Mouse (Mus musculus) ovary, postnatal 10 days (tissue): ENCODE data around the gene Ptgs1.
A peak's percentile ranks its signal among the peaks of the same experiment; 100 is the strongest.
"Not testable (repeated sequence)": the region's sequence is repeated elsewhere in the genome, so short reads cannot be mapped to it uniquely, and the experiment has no call there.

ENCODE experiments used
- DNase-seq: peaks from one replicate; pipeline ENCODE4 v3.0.0; 2022; ENCODE audit warnings: low spot score

Ptgs1 gene

DNA sequence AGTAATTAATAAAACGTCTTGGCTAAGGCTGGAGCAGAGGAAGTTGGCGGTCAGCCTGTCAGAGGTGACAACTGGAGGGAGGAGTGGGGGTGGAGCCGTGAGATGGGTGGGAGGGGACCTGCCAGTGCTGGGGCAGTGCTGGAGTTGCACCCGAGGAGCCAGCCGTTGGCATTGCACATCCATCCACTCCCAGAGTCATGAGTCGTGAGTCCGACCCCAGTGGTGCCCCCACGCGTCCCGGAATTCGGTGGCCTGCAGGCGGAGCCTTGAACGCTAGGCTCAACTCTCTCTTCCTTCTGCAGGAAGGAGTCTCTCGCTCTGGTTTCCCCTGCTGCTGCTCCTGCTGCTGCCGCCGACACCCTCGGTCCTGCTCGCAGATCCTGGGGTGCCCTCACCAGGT lies at the start of gene Ptgs1:
Gene Ptgs1, plus strand, starts transcription at position 61 of the 400 bp plus-strand sequence.
- no peak for DNase-seq

DNA sequence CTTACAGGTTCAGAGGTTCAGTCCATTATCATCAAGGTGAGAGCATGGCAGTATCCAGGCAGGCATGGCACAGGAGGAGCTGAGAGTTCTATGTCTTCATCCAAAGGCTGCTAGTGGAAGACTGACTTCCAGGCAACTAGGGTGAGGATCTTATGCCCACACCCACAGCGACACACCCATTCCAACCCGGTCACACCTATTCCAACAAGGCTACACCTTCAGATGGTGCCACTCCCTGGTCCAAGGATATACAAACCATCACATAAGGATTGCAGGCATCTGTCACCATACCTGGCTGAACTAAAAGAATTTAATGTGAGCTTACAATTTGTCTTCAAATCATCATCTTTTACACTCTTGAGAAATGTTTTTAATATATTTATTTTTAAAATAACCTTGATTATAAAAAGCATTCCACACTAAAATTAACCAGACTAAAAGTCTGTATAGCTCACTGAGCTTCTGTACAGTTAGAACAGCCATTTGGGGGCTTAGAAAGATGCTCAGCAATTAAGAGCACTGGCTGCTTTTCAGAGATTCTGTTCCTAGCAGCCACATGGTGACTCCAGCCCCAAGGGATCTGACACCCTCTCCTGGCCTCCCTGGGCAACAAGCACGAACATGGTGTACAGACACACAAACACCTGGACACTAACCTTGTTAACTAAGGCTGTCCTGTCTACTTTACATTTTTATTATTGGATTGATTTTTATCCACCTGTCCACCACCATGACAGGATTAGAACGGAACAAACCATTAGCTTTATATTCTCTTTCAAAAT lies 48.4 kb upstream of the Ptgs1 start:
- not testable (repeated sequence) for DNase-seq

DNA sequence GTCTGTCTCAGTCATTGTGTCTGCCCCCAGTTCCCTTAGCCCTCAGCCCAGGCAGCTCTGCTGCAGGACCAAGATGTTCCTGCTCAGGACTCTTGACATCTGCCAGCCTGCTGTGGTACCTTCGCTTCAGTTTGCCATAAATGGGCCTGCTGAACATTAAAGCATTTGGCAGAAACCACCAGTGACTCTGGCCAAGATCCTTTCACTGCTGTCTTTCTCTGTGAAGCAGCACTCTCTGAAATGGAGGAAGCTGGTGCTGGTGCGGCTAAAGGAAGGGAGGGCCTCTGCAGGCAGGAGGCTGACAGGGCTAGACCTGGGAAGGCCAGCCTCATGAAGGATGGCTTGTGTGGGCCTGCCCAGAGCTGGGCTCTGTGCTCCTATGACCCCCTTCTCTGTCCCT lies 46.9 kb upstream of the Ptgs1 start:
- no peak for DNase-seq

DNA sequence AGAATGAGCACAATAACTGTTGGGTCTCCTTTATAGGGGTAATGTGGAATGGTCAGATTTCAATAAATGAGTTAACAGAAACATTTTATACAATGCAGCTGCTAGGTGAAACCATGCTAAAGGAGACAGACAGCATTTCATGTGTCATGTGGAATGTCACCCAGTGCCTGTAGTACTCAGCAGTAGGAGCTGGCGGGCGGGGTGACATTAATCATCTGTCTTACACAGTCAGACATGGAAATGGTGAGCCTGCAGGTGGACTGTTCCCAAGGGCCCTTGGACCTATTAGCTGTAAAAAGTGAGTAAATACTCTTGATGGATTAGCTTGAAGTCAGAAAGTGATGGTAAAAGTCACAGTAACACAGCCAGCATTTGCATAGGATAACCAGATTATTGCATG lies 46.0 kb upstream of the Ptgs1 start:
- no peak for DNase-seq

DNA sequence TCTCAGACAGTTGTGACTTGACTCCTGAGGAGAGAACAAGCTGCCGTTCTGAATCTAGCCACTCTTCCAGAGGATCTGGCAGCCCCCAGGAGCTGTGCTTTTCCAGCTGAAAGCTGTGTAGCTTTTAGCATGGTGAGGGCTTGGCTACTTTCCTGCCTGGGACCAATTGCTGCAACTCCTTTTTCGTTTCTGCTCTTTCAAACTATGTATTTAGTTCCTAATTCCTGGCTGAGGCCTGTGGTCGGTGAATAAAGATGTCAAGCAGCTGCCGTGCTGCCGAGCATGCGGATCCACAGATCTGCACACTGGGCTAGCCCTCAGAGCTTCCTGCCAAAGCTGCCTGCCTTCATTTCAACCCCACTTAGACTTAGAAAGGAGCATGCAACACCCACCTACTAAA lies 45.4 kb upstream of the Ptgs1 start:
- no peak for DNase-seq

DNA sequence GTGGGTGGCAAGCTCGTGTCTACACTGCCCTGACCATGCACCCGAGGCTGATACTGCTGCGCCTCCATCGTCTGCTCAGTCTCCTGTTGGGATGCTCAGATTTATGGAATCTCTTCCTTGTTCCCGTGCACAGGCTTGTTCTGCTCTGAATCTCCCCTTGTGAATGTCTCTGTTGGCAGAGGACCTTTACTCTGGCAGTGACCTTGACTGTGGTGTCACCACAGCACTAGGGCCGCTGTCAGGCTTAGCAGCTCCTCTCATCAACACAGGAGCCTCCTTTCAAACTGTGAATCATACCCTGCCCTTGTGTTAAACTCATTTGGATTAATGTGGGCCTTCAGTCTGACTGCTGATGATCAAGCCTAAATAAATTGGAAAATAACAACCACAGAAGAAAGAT lies 41.0 kb upstream of the Ptgs1 start:
- not testable (repeated sequence) for DNase-seq

DNA sequence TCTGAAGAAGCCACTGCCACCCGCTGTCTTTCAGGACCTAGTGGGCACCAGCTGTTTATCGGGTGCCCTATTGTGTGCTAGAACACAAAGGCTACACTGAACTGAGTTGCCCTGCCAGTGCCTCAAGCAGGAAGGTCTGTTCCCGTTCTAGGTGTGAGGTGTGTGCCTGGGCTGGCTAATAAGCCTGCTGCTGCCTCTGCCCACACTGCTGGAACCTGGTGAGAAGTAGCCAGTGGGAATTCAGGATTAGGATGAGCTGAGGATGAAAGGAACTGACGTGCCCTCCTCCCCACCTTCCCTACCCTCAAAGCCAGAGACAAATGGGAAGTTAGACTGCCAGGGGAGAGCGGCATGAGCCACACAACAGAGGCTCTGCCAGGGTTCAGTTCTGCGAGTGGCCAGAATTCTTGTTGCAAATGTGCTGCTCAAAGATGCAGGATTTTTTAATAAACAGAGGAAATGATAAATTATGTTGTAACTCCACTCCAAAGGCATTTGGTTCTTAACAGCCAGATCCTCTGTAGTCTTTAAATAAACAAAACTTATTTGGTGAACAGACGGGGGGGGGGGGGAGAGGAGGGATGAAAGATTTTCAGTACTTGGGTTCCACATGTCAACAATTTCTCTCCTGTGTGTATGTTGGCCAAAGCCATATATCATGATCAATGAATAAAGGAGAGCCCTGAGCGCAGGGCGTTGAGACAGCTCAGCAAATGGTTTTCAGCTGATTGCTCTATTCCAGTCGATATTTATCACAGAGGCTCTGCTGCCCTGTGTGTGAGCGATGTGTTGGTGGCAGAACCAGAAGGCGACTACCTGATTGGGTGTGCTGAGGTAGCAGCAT lies 38.9 kb upstream of the Ptgs1 start:
- no peak for DNase-seq

DNA sequence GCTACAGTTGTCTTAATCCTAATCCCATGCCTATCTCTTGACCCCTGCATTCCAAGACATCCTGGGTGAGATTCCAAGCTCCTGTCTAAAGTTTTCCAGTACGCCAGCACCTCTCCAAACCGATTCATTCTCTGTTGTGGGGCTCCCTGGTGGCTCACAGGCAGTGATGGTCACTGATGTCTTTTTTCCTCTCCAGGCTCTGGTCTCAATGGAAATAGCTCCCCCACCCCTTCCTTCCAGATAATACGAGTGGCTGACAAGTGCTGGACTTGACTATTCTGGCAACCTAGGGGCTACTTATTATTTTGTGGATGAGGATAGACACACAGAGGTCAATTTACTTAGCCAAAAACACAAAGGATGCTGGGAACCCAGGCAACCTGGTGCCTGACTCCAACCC lies 33.2 kb upstream of the Ptgs1 start:
- no peak for DNase-seq

DNA sequence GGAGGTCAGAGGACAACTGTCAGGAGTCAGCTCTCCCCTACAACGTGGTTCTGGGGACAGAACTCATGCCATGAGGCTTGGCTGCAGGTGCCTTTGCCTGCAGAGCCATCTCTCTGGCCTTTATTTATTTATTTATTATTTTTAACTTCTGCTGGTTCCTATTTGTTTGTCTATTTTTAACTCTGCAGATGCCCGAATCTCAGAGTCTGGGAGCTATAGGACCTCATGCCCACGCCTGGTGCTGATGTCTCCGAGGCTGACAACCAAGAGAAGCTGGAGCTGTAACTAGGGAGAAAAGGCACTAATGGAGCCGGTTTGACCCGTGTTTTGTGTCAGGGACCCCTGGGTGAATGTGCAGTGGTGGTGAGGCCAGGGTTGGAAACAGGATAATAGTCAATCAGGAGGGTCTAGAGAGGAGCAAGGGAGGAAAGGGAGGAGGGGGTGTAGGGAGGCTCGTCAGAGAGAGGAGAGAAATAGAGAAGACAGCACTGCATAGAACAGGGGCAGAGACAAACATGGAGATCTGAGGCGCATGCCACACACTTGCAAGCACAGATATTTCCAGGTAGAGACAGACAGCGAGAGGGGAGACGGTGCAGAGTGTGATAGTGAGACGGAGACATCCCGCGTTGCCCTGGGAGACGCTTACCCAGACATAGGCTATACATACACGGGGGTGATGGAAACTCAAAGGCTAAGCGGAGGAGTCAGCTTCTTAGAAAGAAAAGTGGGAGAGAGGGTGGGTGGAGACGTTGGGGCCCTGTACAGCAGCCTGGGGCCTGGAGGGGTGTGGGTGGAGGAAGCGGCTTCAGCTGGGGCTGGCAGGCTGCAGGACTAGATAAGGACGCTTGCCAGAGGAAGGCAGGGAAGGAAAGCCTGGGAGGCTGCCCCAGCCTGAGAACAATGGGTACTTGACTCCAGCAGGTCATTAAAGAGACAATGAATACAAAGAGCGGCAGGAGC lies 32.0 kb upstream of the Ptgs1 start:
- DNase-seq: no peak

DNA sequence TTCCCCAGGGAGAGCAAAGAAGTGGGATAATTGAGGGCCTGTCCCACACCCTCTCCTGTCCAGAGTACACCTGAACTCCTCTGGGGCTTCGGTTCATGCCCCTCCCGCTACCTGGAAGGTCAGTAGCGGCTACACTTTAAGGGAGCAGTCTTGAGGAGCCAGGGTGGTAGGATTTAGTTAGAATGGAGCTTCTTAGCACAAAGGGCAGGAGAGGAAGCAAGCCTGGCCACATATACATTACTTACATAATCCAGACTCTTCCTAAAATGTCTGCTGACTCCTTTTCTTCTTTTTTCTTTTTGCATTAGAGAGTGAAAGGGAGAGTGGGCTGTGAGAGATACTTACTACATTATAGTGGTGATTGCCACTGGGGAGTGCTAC lies 31.4 kb upstream of the Ptgs1 start:
- no peak for DNase-seq

DNA sequence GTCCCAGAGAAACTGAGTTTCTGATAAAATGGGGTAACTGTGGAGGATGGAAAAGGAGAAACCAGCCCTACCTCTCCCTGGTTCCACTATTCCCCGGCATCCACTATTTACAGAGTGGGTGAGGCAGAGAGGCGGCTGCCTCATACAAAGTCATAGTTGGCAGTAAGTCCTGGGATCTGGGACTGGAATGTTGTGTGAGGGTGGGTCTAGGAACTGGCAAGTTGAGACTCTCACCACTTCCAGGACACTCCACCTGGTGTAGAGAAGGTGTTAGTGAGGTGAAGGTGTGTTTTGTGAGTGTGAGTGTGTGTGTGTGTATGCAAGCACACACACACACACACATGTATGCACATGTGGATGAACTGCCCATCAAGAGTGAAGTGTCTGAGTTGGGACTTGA lies 29.4 kb upstream of the Ptgs1 start:
- DNase-seq: no peak

DNA sequence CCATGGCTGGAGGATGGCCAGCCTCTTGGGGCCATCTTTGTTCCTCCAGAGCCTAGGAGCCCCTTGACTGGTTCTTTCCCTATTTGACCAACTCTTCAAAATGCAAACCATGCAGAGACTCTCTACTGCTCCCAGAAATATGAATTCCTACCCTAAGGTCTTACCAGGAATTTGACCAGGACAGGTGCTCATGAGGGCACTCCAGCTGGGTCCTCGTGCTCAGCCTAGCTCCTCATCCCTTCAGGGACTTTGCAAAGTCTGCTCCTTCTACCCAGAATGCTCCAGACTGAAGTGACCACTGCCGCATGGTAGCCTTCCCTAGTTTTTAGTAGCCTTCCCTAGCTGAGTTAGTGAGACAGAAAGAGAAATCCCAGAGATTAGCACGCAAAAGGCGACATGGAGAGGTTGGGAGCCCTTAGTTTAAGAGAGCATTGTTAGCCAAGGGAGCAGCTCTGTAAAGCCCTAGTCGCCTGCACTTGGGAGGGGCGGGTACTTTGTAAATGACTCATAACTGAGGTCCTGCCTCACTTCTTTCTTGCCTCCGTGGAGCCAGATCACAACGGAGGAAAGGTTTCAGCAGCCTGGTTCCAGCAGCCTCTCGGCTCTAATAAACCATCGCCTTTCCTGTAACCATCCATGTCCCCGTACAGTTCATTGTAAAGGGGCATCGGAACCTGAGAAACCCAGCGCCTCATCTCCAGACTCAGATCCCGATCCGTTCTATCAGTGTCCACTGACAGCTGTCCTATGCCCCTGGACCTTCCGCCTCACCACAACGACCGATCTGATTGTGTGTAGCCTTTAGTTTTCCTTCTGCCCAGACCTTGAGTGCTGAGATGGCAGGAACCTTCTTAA lies 28.2 kb upstream of the Ptgs1 start:
- no peak for DNase-seq

DNA sequence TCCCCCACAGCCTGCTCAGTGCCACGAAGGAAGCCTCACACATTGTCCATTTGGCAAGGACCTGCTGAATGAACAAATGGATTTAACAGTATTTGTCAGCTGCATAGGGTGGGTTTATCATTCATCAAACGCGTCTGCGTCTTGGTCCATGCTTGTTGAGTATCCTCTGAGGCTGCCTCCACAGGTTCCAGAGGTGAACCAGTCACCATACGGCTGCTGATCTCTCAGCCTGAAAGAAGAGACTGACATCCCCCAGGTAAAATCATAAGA lies 27.7 kb upstream of the Ptgs1 start:
- no peak for DNase-seq

DNA sequence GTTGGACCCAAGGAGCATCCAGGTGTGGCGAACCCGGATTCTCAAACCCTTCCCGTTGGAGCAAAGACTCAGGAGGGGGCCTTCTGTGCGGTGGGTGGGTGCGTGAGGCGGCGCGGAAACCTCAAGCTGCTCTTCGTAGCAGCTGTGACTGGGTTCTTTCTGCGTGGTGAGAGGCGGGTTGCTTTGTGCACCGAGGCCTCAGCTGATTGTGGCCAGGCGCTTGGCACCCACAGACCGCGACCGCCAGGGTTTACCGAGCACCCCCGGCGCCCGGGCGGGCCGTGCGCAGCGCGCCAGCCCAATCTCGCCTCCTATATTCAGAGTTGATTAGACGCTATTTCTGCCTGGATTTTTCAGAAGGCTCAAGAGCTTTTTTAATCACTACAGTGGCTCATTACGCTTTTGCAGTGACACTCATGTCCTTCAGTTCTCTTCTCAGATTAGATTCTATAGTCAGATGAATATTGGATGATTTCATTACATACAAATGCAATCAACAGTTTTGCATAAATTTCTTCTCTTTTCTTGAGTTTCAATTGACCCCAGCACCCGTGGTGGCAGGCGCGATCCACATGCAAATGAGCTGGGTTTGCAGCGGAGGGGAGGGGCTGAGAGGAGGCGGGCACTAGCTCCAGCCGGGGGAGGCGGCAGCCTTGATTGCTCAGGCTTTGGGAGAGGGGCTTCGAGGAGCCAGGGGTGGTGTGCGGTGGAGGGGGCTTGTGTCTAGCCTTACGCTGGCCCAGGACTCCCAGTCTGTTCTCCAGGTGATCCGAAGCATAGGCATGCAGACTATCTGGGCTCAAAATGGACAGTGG lies 27.0 kb upstream of the Ptgs1 start:
- DNase-seq: no peak

DNA sequence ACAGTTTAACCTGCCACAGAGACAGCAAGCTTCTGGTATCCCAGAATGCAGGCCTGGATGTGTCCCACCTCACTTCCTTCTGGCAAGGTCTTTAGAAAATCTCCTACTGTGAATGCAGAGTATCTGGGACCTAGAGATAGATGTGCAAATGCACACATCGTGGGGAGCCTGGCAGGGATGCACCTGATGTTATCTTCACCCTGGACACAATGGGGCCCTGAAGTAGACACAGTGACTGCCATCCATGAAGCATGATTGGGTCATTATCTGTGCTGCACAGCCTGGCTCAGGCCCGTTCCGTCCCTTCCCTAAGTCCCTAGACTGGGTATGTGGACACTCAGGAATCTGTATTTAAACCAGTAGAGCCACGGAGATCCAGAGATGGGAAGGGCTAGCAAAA lies 25.6 kb upstream of the Ptgs1 start:
- no peak for DNase-seq

DNA sequence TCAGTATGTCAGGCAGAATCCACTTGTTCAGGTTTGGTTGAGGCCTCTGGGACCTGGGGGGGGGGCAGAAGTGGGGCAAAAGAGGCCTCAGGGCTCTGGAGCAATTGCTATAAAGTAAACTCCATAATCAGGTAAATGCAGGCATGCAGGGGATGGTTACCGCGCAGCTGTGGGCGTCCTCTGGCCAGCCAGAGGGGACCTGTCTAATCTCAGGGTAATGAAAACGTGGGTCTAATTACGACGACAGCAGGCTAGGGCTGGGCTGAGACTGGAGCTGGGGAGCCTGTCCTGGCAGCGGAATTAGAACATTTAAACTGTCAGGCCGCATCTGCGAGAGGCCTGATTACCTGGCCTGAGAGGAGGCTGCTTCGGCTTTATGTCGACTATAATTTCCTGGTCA lies 23.2 kb upstream of the Ptgs1 start:
- DNase-seq: no peak

DNA sequence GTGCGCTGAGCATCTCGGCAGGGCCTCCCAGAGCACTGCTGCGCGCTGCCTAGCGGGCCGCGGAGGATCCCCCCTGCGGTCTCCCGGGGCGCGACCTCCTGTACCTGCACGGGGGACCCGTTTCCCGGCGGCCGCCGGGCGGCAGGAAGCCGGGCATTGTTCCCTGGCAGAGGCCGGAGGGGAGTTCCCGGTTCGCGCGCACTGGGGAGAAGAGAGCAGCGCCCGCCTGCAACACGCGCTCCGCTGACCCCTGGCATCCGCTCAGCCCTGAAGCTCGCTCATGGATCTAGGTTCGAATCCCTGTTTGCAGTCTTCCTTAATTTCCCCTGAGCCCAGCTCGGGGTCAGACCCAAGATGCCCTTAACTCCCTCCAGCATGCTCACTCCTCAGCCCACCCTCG lies 19.4 kb upstream of the Ptgs1 start:
- DNase-seq: no peak

DNA sequence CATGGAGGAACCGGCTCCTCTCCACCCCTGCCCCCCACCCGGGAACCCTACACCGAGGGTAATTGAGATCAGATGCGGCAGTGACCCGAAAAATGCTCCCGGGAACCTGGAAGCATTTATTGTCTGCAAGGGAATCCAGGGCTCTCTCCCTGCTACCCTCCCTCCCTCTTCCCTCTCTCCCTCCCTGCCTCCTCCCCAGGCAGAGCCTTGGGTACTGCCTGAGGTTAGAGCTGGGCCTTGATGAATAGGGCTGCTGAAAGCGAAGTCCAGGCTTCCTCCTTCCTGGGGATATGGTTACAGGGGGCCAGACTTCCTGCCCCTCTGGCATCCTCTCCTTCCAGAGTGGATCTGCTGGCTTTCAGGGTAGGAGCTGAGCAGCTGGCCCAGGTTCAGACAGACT lies 18.4 kb upstream of the Ptgs1 start:
- no peak for DNase-seq

DNA sequence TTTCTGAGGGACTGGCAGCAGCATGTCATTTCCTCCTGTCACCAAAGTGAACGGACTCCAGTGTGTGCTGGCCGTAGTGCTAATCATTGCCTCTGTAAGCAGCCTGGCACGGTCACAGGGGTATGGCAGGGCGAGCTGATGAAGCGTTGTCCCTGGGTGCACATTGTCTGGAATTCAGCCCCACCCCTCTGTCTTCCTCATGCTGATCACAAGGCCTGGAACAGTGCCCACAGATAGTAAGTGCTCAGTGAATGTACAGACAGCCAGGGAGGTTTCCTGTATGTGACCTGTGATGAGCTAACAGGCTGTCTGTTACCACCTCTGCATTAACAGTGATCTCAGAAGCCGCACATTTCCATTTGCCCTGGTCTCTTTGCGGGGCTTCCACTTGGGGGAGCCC lies 17.1 kb upstream of the Ptgs1 start:
- DNase-seq: no peak

DNA sequence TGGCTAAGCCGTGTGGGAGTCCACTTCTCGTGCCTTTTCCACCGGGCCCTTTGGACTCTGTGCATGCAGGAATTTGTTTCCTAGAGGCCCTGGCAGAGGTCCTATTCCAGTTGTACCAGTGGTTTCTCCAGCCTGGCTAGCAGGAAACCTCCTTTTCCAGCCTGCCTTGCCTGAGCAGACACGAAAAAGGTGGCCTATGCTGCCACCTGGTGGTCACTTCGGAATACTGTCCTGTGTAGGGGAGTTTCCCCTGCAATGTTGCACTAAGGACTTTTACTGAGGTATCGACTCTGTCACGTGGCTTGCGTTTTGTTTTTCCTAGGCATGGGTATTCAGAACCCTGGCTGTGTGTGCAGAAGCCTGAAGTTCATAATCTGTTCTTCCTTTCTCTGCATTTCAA lies 16.2 kb upstream of the Ptgs1 start:
- DNase-seq: peak; percentile 68

DNA sequence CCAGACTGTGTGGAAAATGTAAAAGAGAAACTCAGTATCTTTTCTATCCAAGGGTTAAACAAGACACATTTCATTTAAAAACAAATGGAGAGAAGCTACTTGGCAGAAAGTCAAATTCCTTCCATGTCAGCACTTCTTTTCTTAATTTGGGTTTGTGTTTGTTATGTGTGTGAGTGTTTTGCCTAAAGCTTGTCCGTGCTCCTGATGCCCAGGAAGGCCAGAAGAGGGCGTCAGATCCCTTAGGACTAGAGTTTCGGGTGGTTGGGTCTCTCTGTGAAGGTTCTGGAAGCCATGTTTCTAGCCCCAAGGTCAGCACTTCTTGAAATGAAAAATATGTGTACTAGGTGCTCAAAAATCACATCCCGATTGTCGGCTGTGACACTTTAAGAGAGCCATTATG lies 15.8 kb upstream of the Ptgs1 start:
- DNase-seq: no peak
